Mouse (Mus musculus): Measurements from ENCODE around the gene Sae1. TPM values are rescaled to one million over a fixed set of nuclear protein-coding genes. Genes with fewer than 3 reads are reported as not detected.
"Not testable (repeated sequence)": the region's sequence is repeated elsewhere in the genome, so short reads cannot be mapped to it uniquely, and the experiment has no call there.

Sae1 gene
- polyA plus RNA-seq, 1 experiment, result 95.8 TPM

DNA sequence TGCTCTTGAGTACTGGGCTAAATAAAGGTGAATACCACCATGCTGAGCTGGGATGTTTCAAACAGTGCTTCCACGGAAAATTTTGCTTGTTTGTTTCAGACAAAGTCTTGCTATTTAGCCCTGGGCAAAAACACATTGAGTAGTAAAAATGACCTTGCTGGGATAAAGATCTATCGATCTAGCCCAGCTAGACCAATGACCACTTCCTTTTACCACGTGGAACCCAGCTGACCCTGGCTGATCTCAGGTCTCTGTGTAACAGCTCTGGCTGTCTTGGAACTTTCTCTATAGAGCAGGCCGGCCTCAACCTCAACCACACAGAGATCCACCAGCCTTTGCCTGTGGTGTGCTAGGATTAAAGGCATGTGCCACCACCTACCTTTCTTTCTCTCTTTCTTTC is 9.9 kb upstream of the Sae1 start:
- Histone ChIP-seq H3K4me3 (ENCODE audit: insufficient read depth, low read length) (no peak overlapping the region), H3K27ac (ENCODE audit: insufficient read depth, low read length) (no peak overlapping the region), H3K4me1 (ENCODE audit: control insufficient read depth, insufficient read depth, low read length) (peaks cover 2% of the 10 kb centered on the region; the same call in 1 of the 2 replicates)
- TF ChIP-seq POLR2A (IDR thresholded peaks at IDR 0.05; ENCODE audit: extremely low read depth, insufficient read depth, low read length) (no peak), CTCF (IDR thresholded peaks at IDR 0.05; ENCODE audit: extremely low read depth, insufficient read depth, low read length) (no peak)

DNA sequence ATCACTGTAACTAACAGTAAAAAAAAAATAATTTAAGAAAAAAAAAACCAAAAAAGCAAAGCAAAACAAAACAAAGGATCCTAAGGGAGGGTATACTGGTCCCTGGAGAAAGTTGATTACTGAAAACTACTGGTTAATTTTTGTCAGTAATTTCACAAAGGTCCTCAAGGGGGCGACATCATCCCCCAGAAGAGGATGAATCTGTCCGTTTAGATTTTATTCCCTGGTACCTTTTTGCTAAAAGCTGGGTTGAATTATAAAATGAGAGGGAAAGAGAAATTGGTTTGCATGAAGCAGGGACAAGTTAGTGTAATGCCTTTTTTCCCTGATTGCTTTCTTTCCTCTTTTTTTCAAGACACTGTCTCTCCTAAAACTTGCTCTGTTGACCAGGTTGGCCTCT is 8.3 kb upstream of the Sae1 start:
- Histone ChIP-seq H3K27ac (ENCODE audit: insufficient read depth, low read length) (no peak overlapping the region), H3K4me3 (ENCODE audit: insufficient read depth, low read length) (no peak overlapping the region), H3K4me1 (ENCODE audit: control insufficient read depth, insufficient read depth, low read length) (peaks cover 2% of the 10 kb centered on the region; the same call in 1 of the 2 replicates)
- TF ChIP-seq CTCF (IDR thresholded peaks at IDR 0.05; ENCODE audit: extremely low read depth, insufficient read depth, low read length) (peak; percentile 34; the same call in 1 of the 2 replicates), POLR2A (IDR thresholded peaks at IDR 0.05; ENCODE audit: extremely low read depth, insufficient read depth, low read length) (no peak)

DNA sequence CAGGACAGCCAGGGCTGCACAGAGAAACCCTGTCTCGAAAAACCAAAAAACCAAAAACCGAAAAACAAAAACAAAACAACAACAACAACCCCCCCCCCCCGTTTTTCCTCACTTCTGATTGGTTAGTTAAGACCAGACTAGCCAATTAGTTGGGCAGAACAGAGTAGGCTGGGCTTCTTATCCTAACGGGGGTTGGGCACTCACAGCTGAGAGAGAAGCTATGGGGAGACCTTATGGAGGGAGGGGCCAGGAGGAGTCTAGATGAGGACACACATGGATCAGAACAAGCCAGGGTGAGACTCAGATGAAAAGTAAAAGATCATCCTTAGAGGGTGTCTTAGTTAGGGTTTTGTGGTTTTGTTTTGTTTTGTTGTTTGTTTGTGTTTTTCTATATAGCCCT is 5.3 kb upstream of the Sae1 start:
- H3K27ac ChIP-seq (ENCODE audit: insufficient read depth, low read length), result no peak overlapping the region
- H3K4me1 ChIP-seq (ENCODE audit: control insufficient read depth, insufficient read depth, low read length), result no peaks in the 10 kb centered on the region
- H3K4me3 ChIP-seq (ENCODE audit: insufficient read depth, low read length), result no peak overlapping the region
- no peak for TF ChIP-seq POLR2A (IDR thresholded peaks at IDR 0.05; ENCODE audit: extremely low read depth, insufficient read depth, low read length)

DNA sequence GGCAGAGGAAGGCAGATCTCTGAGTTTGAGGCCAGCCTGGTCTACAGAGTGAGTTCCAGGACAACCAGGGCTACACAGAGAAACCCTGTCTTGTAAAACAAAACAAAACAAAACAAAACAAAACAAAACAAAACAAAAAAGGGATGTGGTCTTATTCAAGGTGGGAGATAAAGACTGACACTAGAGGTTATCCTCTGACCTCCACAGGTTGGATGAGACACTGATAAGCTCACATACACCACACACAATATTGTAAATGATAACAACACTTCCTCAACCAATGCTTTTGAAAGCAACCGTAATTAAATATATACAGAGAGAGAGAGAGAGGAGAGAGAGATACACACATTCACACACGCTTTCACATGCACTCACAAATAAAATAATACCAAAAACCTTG is 2.3 kb upstream of the Sae1 start:
- H3K4me1 ChIP-seq (ENCODE audit: control insufficient read depth, insufficient read depth, low read length); H3K27ac ChIP-seq (ENCODE audit: insufficient read depth, low read length); H3K4me3 ChIP-seq (ENCODE audit: insufficient read depth, low read length): not testable (repeated sequence)

DNA sequence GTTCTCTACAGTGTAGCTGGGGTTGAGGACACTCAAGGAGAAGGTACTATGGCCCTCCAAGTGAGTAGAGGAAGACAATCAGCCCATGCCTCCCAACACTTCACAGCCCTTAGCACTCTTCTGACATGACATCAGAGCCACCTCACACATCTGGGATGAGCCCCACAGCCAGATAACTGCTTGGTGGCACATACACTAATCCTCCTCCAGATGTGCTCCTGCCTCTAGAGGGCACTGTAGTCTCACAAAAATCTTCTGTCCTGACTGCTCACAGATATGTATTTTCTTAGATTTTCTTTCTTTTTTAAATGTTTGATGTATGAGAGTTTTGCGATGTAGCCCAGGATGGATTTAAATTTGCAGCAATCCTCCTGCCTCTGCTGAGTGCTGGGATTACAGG is 11.1 kb downstream of the Sae1 start:
- H3K4me1 ChIP-seq (ENCODE audit: control insufficient read depth, insufficient read depth, low read length), result no peaks in the 10 kb centered on the region
- no peak overlapping the region for H3K27ac ChIP-seq (ENCODE audit: insufficient read depth, low read length)
- TF ChIP-seq POLR2A (IDR thresholded peaks at IDR 0.05; ENCODE audit: extremely low read depth, insufficient read depth, low read length) (no peak), CTCF (IDR thresholded peaks at IDR 0.05; ENCODE audit: extremely low read depth, insufficient read depth, low read length) (peak; percentile 59)
- no peak overlapping the region for H3K4me3 ChIP-seq (ENCODE audit: insufficient read depth, low read length)

DNA sequence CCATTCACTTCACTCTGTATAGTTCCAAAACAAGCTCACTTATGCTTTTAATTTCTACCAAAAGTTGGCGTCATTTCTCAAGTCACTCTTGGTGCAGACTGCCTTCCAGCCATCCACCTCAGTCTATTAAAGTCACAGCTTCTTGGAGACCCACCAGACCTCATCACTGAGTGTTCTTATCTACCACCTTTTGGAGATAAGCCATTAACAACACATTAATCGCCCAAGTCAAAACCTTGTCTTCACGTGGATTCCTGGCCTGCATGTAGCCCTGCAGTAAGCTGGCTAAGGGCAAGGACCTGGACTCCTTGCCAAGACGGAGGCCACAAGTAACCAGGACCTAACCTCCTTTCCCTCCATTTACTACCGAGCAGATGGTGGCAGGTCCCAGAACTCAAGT is 12.6 kb downstream of the Sae1 start:
- no peaks in the 10 kb centered on the region for H3K4me1 ChIP-seq (ENCODE audit: control insufficient read depth, insufficient read depth, low read length)
- TF ChIP-seq CTCF (IDR thresholded peaks at IDR 0.05; ENCODE audit: extremely low read depth, insufficient read depth, low read length) (no peak), POLR2A (IDR thresholded peaks at IDR 0.05; ENCODE audit: extremely low read depth, insufficient read depth, low read length) (no peak)
- H3K27ac ChIP-seq (ENCODE audit: insufficient read depth, low read length), result no peak overlapping the region
- no peak overlapping the region for H3K4me3 ChIP-seq (ENCODE audit: insufficient read depth, low read length)

DNA sequence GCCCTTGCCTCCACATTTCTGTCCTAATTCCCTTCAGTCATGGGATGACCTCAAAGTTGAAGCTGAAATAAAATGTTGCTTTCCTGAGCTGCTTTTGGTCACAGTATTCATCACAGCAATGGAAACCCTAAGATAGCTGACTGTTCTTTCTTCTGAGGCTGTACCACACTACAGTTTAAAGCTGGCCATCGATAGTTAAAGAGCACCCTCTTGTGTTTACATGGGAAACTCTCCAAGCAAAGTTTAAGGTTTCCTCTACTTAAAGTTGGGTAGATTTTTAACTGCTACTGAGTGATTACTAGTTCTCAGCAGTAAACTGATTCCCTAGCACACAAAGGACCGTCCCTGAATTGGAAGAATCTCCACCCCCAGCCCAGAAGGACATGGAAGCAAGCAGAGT is 13.9 kb downstream of the Sae1 start:
- no peak for TF ChIP-seq POLR2A (IDR thresholded peaks at IDR 0.05; ENCODE audit: extremely low read depth, insufficient read depth, low read length)
- TF ChIP-seq CTCF (IDR thresholded peaks at IDR 0.05; ENCODE audit: extremely low read depth, insufficient read depth, low read length), result 0 out of 2 replicates have a peak, but pooled peaks have one; percentile 17
- Histone ChIP-seq H3K4me1 (ENCODE audit: control insufficient read depth, insufficient read depth, low read length) (no peaks in the 10 kb centered on the region), H3K27ac (ENCODE audit: insufficient read depth, low read length) (no peak overlapping the region), H3K4me3 (ENCODE audit: insufficient read depth, low read length) (no peak overlapping the region)

DNA sequence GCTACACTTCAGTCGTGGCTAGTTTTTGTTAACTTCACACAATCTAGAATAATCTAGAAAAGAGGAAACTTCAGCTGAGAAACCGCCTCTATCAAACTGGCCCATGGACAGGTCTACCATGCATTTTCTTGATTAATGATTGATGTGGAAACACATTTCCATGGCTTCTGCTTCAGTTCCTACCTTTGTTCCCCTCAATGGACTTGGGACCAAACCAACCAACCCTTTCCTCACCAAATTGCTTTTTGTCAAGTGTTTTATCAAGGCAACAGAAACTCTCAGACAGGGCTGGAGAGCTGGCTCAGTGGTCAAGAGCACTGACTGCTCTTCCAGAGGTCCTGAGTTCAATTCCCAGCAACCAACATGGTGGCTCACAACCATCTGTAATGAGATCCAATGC is 17.0 kb downstream of the Sae1 start:
- TF ChIP-seq CTCF (IDR thresholded peaks at IDR 0.05; ENCODE audit: extremely low read depth, insufficient read depth, low read length), result no peak
- TF ChIP-seq POLR2A (IDR thresholded peaks at IDR 0.05; ENCODE audit: extremely low read depth, insufficient read depth, low read length), result no peak

DNA sequence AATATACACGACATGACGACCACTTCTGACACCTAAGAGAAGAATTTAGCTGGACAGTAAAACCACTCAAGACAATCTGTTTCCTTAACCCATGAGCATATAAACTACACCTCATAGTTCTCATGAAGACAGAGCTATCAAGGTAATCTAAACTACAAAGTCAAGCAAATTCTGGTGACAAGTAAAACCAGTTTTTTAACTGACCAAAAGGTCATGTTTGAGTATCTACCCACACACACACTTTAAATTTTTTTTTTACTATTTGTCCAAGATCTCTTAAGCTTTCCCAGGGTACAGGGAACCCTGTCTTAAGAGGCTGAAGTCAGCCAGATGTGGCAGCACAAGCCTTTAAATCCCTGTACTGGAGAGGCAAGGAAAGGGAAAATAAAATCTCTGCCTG is 18.8 kb downstream of the Sae1 start:
- Histone ChIP-seq H3K4me1 (ENCODE audit: control insufficient read depth, insufficient read depth, low read length) (no peaks in the 10 kb centered on the region; the same call in 1 of the 2 replicates), H3K4me3 (ENCODE audit: insufficient read depth, low read length) (no peak overlapping the region), H3K27ac (ENCODE audit: insufficient read depth, low read length) (no peak overlapping the region)
- no peak for TF ChIP-seq POLR2A (IDR thresholded peaks at IDR 0.05; ENCODE audit: extremely low read depth, insufficient read depth, low read length)
- TF ChIP-seq CTCF (IDR thresholded peaks at IDR 0.05; ENCODE audit: extremely low read depth, insufficient read depth, low read length), result no peak

More for the DNA sequence above, 17.0 kb downstream of the Sae1 start:
- H3K4me1 ChIP-seq (ENCODE audit: control insufficient read depth, insufficient read depth, low read length), result no peaks in the 10 kb centered on the region
- no peak overlapping the region for H3K27ac ChIP-seq (ENCODE audit: insufficient read depth, low read length)
- H3K4me3 ChIP-seq (ENCODE audit: insufficient read depth, low read length), result no peak overlapping the region

DNA sequence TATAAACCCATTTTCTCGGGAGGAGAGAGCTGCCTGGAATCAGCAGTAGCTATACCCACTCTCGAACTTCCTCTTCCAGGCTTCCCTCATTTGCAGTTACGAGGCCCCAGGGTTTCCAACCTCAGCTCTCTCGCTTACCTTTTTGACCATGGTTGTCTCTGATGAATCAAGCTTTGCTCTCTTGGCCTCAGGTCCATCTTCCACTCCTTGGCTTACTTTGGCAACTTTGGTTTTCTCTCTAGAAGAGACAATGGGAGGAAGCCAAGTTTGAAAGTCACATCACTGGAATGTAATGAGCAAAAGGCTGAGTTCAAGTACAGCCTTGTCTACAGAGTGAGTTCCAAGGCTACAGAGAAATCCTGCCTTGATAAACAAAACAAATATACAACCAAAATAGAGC is 20.9 kb downstream of the Sae1 start:
- Histone ChIP-seq H3K4me1 (ENCODE audit: control insufficient read depth, insufficient read depth, low read length) (no peaks in the 10 kb centered on the region; the same call in 1 of the 2 replicates), H3K27ac (ENCODE audit: insufficient read depth, low read length) (no peak overlapping the region), H3K4me3 (ENCODE audit: insufficient read depth, low read length) (no peak overlapping the region)
- no peak for TF ChIP-seq POLR2A (IDR thresholded peaks at IDR 0.05; ENCODE audit: extremely low read depth, insufficient read depth, low read length)
- TF ChIP-seq CTCF (IDR thresholded peaks at IDR 0.05; ENCODE audit: extremely low read depth, insufficient read depth, low read length), result no peak

DNA sequence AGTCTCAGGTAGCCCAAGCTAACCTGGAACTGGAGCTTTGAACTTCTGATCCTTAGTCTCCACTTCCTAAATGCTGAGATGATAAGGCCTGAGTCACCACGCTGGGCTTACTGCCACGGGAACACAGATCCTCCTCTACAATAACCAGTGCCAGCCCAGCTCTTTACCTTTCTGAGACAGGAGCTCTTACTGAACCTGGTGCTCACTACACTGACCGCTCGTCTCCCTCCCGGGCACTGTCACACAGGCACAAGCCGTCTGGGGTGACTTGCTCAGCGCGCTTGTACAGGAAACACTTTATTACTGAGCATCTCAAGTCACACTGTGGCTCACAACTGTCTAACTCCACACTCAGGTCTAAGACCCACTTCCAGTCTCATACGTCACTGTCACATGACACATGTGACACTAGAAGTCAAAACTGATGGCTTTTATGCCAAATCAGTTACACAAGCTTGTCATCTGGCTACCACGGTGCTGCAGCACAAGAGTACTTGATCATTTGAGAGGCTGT is 21.4 kb downstream of the Sae1 start:
- Histone ChIP-seq H3K4me1 (ENCODE audit: control insufficient read depth, insufficient read depth, low read length) (no peaks in the 10 kb centered on the region; the same call in 1 of the 2 replicates), H3K27ac (ENCODE audit: insufficient read depth, low read length) (no peak overlapping the region), H3K4me3 (ENCODE audit: insufficient read depth, low read length) (no peak overlapping the region)
- TF ChIP-seq POLR2A (IDR thresholded peaks at IDR 0.05; ENCODE audit: extremely low read depth, insufficient read depth, low read length) (no peak), CTCF (IDR thresholded peaks at IDR 0.05; ENCODE audit: extremely low read depth, insufficient read depth, low read length) (no peak)

All from cortical plate, adult 2 months (tissue).